16 mouse cellular contexts compared by ENCODE assay signal in genomic region chr8:123684806-123685205, GRCm38 (mm10). TPM values are rescaled to one million over a fixed set of nuclear protein-coding genes. Genes with fewer than 3 reads are reported as not detected.
DNase-seq lines count a peak whose midpoint lies in the region; ATAC-seq lines count a peak whose summit lies in the region.
"Had no signal": no experiment of that assay in that cellular context is flagged by ENCODE, and none has a peak within 500 bp of the region (broad histone marks: within the 10 kb centered on the region; RNA-seq: fewer than 3 reads in every experiment).

No protein-coding gene starts in this region.

- DNase-seq in kidney, postnatal 25 days: no peak
- DNase-seq in 3134 (ENCODE audit: extremely low read depth, insufficient read length, low spot score): peak; percentile 65
- DNase-seq in adipocyte (ENCODE audit: low spot score): peak; percentile 38
- no peak for DNase-seq in cerebellum, adult 9-11 months
- DNase-seq in layer of hippocampus, postnatal 10 days (ENCODE audit: low spot score in 2 of 2): no peak
- DNase-seq: cerebellum, adult 2 months; forebrain, postnatal 0 days; heart, postnatal 4 days; lung, embryonic 14.5 days; thymus, adult 2 months had no signal

- H3K4me2 ChIP-seq in kidney, embryonic 15.5 days: no peak overlapping the region
- H3K4me2 ChIP-seq in hindbrain, embryonic 15.5 days: no peak overlapping the region
- H3K4me2 ChIP-seq: embryonic facial prominence, embryonic 13.5 days; liver, embryonic 12.5 days; lung, embryonic 14.5 days; midbrain, embryonic 15.5 days had no signal

- peaks cover 25% of the 10 kb centered on the region; the same call in 1 of the 2 replicates for H3K4me1 ChIP-seq in kidney, embryonic 15.5 days
- H3K4me1 ChIP-seq in hindbrain, embryonic 15.5 days (replicated peaks): peaks cover 3% of the 10 kb centered on the region; the same call in 1 of the 2 replicates
- H3K4me1 ChIP-seq: midbrain, embryonic 15.5 days had no signal

- peak; percentile 65 for ATAC-seq in kidney, embryonic 15.5 days (replicated peaks; ENCODE audit: low FRiP score)
- ATAC-seq in hindbrain, embryonic 15.5 days (ENCODE audit: low FRiP score, low read depth): no peak
- ATAC-seq: forebrain, postnatal 0 days; liver, embryonic 12.5 days; midbrain, embryonic 15.5 days had no signal

- WGBS in kidney, embryonic 15.5 days: 62% methylated on average over 7 of the region's 7 CpGs
- WGBS in hindbrain, embryonic 15.5 days: 80% methylated on average over 7 of the region's 7 CpGs

- 0 out of 2 replicates have a peak, but pooled peaks cover 3% of the 10 kb centered on the region for H3K27me3 ChIP-seq in kidney, embryonic 15.5 days
- no peaks in the 10 kb centered on the region for H3K27me3 ChIP-seq in hindbrain, embryonic 15.5 days
- H3K27me3 ChIP-seq: embryonic facial prominence, embryonic 13.5 days had no signal

- H3K27ac ChIP-seq in kidney, embryonic 15.5 days: no peak overlapping the region
- H3K27ac ChIP-seq in hindbrain, embryonic 15.5 days (replicated peaks): peak overlapping the region; percentile 64
- H3K27ac ChIP-seq: embryonic facial prominence, embryonic 13.5 days; left cerebral cortex, adult 2 months; liver, embryonic 12.5 days had no signal

- no peaks in the 10 kb centered on the region for H3K36me3 ChIP-seq in kidney, embryonic 15.5 days
- no peaks in the 10 kb centered on the region for H3K36me3 ChIP-seq in hindbrain, embryonic 15.5 days
- H3K36me3 ChIP-seq: embryonic facial prominence, embryonic 13.5 days; liver, embryonic 12.5 days; midbrain, embryonic 15.5 days had no signal

- H3K4me3 ChIP-seq in kidney, embryonic 15.5 days (replicated peaks): no peak overlapping the region
- H3K4me3 ChIP-seq in hindbrain, embryonic 15.5 days: no peak overlapping the region
- H3K4me3 ChIP-seq: embryonic facial prominence, embryonic 13.5 days; left cerebral cortex, adult 2 months; liver, embryonic 12.5 days; midbrain, embryonic 15.5 days had no signal

- no peaks in the 10 kb centered on the region for H3K9me3 ChIP-seq in kidney, embryonic 15.5 days (replicated peaks)
- H3K9me3 ChIP-seq in hindbrain, embryonic 15.5 days: no peaks in the 10 kb centered on the region
- H3K9me3 ChIP-seq: embryonic facial prominence, embryonic 13.5 days; liver, embryonic 12.5 days; midbrain, embryonic 15.5 days had no signal

- no peak overlapping the region for H3K9ac ChIP-seq in kidney, embryonic 15.5 days
- no peak overlapping the region for H3K9ac ChIP-seq in hindbrain, embryonic 15.5 days
- H3K9ac ChIP-seq: embryonic facial prominence, embryonic 13.5 days; forebrain, postnatal 0 days; liver, embryonic 12.5 days; lung, embryonic 14.5 days; midbrain, embryonic 15.5 days had no signal

RNA-seq across cellular contexts. Expression of gene Rhou, which starts 31.1 kb away (rescaled TPM):
- 8.2 and 8.6 TPM in 2 replicates for polyA plus RNA-seq in kidney, embryonic 15.5 days (2015; fragmentation: Nextera tagmentation; extraction: Ambion mirVana)
- 10.5 and 11.9 TPM in 2 replicates for polyA plus RNA-seq in hindbrain, embryonic 15.5 days (2015; fragmentation: Nextera tagmentation; extraction: Ambion mirVana)
- total RNA-seq in layer of hippocampus, postnatal 10 days (2021): 10 to 100 TPM; 36.9 to 39.6 TPM

Comparison
In these comparisons a context has a peak if more than half of its experiments do, and no peak if none do; other contexts are left out.
1. DNase-seq: peak in 3134 (single experiment) and adipocyte (single experiment); none in kidney, postnatal 25 days (0 of 2), cerebellum, adult 9-11 months (single experiment) and layer of hippocampus, postnatal 10 days (0 of 2).